Mouse (Mus musculus): ENCODE data around the gene Phactr3. TPM values are rescaled to one million over a fixed set of nuclear protein-coding genes. Genes with fewer than 3 reads are reported as not detected.

Gene Phactr3
- polyA plus RNA-seq, 1 experiment from 2014 or later: 1.8 TPM

DNA sequence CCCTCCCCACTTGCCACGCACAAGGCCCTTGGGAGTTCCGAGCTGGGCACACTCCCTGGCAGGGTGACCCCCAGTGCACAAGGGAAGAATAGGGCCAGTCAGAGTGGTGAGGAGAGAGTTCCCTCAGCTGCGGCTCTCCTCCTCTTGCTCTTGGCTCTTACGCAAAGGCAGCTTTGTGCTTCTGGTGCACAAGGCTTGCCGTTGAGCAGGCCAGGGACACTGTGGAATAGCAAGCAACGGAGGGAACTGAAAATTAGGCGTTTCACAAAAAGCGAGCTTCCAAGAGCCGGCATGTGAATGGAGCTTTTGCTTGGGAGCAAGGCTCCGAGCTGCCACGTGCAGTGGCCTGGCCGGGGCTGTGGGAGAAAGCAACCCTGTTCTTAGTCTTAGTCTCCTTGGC, 40.2 kb downstream of the Phactr3 start:
- H3K9ac ChIP-seq (ENCODE audit: low read depth, low read length): no peak overlapping the region
- no peaks in the 10 kb centered on the region for H3K9me3 ChIP-seq (ENCODE audit: control insufficient read depth, low read length)
- no peak overlapping the region for H3K4me3 ChIP-seq (ENCODE audit: low read depth, low read length)
- no peaks in the 10 kb centered on the region for H3K27me3 ChIP-seq (replicated peaks; ENCODE audit: control insufficient read depth, insufficient read depth, low read length)
- no peaks in the 10 kb centered on the region for H3K36me3 ChIP-seq (ENCODE audit: control insufficient read depth, insufficient read depth, low read length)
- H3K4me1 ChIP-seq (ENCODE audit: control insufficient read depth, insufficient read depth, low read length): no peaks in the 10 kb centered on the region
- ATAC-seq (ENCODE audit: low read depth) (no peak), DNase-seq (ENCODE audit: low spot score) (peak; percentile 36)
- H3K27ac ChIP-seq (replicated peaks; ENCODE audit: low read depth, low read length): no peak overlapping the region
- no peak overlapping the region for H3K4me2 ChIP-seq (ENCODE audit: low read depth, low read length)
- WGBS: 71% methylated on average over 12 of the region's 12 CpGs

DNA sequence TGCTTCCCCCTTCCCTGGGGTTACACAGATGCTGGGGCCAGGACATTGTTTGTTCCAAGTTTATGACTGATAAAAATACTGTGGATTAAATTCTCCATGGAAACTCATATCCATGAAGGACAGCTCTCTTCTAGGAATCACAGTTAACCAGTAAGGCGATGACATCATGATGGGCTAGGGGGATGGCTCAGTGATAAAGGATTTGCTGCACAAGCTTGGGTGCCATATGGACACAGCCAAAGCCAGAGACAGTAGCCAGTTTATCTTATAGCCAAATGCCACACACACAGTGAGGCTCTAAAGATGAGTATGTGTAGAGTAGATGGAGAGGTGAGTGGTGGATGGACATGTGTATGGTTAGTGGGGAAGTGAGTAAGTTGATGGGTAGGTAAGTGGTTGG, 45.2 kb downstream of the Phactr3 start:
- no peak overlapping the region for H3K4me3 ChIP-seq (ENCODE audit: low read depth, low read length)
- no peaks in the 10 kb centered on the region for H3K27me3 ChIP-seq (replicated peaks; ENCODE audit: control insufficient read depth, insufficient read depth, low read length)
- no peaks in the 10 kb centered on the region for H3K36me3 ChIP-seq (ENCODE audit: control insufficient read depth, insufficient read depth, low read length)
- H3K27ac ChIP-seq (replicated peaks; ENCODE audit: low read depth, low read length): no peak overlapping the region
- no peak overlapping the region for H3K4me2 ChIP-seq (ENCODE audit: low read depth, low read length)
- ATAC-seq (ENCODE audit: low read depth): no peak
- no peak for DNase-seq (ENCODE audit: low spot score)
- H3K9ac ChIP-seq (ENCODE audit: low read depth, low read length): no peak overlapping the region
- no peaks in the 10 kb centered on the region for H3K4me1 ChIP-seq (ENCODE audit: control insufficient read depth, insufficient read depth, low read length)
- no peaks in the 10 kb centered on the region for H3K9me3 ChIP-seq (ENCODE audit: control insufficient read depth, low read length)
- WGBS: 90% methylated on average over 1 of the region's 1 CpGs

DNA sequence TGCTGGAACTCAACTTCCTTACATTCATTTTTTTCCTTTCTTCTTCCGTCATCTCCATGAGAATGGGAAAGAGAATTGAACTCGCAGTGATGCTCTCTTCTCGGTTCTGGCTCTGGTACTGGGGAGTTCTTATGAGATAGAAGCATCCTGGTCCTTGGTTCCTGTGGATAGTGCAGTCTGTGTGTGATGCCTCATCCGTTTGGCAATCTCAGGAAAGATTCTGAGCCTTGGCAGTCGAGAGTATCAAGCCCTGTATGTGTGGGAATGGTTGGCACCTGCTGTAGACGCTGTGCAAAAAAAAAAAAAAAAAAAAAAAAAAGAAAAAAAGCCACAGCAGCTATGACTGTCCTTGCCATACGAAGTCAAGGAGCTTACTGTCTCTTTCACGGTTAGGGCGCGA, 47.2 kb downstream of the Phactr3 start:
- WGBS: 73% methylated on average over 10 of the region's 10 CpGs
- H3K9ac ChIP-seq (ENCODE audit: low read depth, low read length): no peak overlapping the region
- H3K4me3 ChIP-seq (ENCODE audit: low read depth, low read length): no peak overlapping the region
- DNase-seq (ENCODE audit: low spot score): no peak
- H3K4me1 ChIP-seq (ENCODE audit: control insufficient read depth, insufficient read depth, low read length): no peaks in the 10 kb centered on the region
- H3K27me3 ChIP-seq (replicated peaks; ENCODE audit: control insufficient read depth, insufficient read depth, low read length): no peaks in the 10 kb centered on the region
- ATAC-seq (ENCODE audit: low read depth): no peak
- no peak overlapping the region for H3K27ac ChIP-seq (replicated peaks; ENCODE audit: low read depth, low read length)
- H3K9me3 ChIP-seq (ENCODE audit: control insufficient read depth, low read length): no peaks in the 10 kb centered on the region
- H3K36me3 ChIP-seq (ENCODE audit: control insufficient read depth, insufficient read depth, low read length): no peaks in the 10 kb centered on the region
- no peak overlapping the region for H3K4me2 ChIP-seq (ENCODE audit: low read depth, low read length)

DNA sequence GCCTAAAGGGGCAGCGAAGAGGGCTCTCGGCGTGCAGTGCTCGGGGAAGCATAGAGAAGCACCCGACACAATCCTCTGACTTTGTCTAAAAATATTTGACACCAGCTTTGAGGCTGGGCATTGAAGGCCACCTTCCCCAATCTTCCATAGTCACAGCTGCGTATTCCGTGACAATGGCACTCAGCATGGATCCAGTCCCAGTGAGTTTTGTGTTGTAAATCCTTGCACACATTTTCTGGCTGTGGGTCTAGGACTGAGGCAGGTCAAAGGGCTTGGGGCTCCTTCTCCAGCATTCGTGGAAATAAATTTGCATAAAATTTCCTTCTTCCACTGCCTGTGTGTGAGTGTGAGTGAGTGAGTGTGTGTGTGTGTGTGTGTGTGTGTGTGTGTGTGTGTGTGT, 51.2 kb downstream of the Phactr3 start:
- no peaks in the 10 kb centered on the region for H3K9me3 ChIP-seq (ENCODE audit: control insufficient read depth, low read length)
- H3K9ac ChIP-seq (ENCODE audit: low read depth, low read length): no peak overlapping the region
- ATAC-seq (ENCODE audit: low read depth) (no peak), DNase-seq (ENCODE audit: low spot score) (no peak)
- H3K4me1 ChIP-seq (ENCODE audit: control insufficient read depth, insufficient read depth, low read length): no peaks in the 10 kb centered on the region
- H3K4me3 ChIP-seq (ENCODE audit: low read depth, low read length): no peak overlapping the region
- no peaks in the 10 kb centered on the region for H3K27me3 ChIP-seq (replicated peaks; ENCODE audit: control insufficient read depth, insufficient read depth, low read length)
- H3K4me2 ChIP-seq (ENCODE audit: low read depth, low read length): no peak overlapping the region
- WGBS: 70% methylated on average over 8 of the region's 8 CpGs
- no peak overlapping the region for H3K27ac ChIP-seq (replicated peaks; ENCODE audit: low read depth, low read length)
- no peaks in the 10 kb centered on the region for H3K36me3 ChIP-seq (ENCODE audit: control insufficient read depth, insufficient read depth, low read length)

DNA sequence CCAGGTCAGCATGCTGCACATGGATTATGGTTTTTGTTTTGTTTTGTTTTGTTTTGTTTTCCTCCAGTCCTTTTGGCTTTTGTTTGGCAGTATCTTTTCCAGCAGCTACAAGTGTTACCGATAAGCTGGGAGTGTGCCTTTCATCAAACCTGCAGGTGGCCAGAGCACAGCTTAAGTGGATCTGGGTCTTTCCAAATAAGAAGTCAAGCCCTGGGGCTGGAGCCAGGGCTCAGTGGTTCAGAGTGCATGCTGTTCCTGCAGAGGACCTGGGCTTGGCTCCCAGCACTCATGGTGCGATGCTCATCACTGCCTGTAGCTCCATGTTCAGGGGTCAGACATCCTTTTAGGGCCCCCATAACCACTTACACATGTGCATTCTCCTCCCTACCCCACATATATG, 55.2 kb downstream of the Phactr3 start:
- Histone ChIP-seq H3K4me2 (ENCODE audit: low read depth, low read length) (no peak overlapping the region), H3K4me3 (ENCODE audit: low read depth, low read length) (no peak overlapping the region), H3K27me3 (replicated peaks; ENCODE audit: control insufficient read depth, insufficient read depth, low read length) (no peaks in the 10 kb centered on the region), H3K9ac (ENCODE audit: low read depth, low read length) (no peak overlapping the region), H3K9me3 (ENCODE audit: control insufficient read depth, low read length) (no peaks in the 10 kb centered on the region), H3K27ac (replicated peaks; ENCODE audit: low read depth, low read length) (no peak overlapping the region), H3K4me1 (ENCODE audit: control insufficient read depth, insufficient read depth, low read length) (no peaks in the 10 kb centered on the region), H3K36me3 (ENCODE audit: control insufficient read depth, insufficient read depth, low read length) (no peaks in the 10 kb centered on the region)
- DNase-seq (ENCODE audit: low spot score): no peak
- WGBS: 43% methylated on average over 2 of the region's 2 CpGs
- ATAC-seq (ENCODE audit: low read depth): no peak

DNA sequence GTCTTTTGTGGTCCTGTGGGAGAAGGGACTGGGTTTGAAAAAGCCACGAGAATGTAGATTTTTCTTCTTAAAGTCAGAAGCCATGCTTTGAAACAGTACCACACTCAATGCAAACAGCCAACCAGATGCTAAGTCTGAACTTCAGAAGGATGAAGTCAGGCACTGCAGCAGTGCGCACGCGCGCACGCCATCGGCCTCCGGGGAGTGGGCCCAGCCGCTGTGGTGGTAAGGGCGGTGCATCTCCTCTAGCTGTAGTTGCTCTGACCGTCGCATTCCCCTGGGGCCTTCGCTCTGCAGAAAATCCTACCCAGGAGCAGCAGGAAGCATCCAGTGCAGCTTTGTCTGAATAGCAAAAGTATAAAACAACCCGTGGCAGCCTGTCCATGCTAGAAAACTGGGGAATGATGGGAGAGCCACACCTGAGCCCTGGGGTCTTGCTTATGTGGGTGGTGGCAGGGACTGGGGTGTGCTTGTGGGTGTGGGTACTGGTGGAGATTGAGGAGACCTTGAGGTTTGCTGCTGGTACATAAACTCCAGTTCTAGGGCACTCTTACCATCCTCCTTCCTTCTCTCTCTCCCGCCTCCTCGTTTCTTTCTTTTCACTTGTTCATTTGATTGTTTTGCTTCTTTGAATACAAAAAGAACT, 56.6 kb downstream of the Phactr3 start:
- peak overlapping the region; percentile 43 for H3K4me2 ChIP-seq (ENCODE audit: low read depth, low read length)
- WGBS: 22% methylated on average over 16 of the region's 16 CpGs
- ATAC-seq (ENCODE audit: low read depth): peak; percentile 91

DNA sequence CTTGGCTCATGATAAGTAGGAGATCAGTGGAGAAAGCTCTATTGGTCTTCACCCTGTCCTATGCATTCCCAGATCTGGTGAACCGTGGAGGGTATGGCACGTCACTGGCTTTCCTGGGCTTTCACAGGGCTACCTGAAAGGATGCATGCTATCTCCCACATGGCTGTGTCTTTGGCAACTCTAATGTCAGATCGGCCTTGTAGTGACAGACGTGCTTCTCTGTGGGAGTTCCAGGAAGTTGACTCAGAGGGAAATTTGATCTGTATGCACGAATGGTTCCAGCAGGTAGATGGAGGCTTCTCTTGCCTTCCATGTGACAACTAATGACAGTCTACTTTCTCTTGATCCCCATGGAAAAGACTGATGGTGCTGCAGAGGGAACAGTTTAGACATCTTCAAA, 65.5 kb downstream of the Phactr3 start:
- Histone ChIP-seq H3K9ac (ENCODE audit: low read depth, low read length) (no peak overlapping the region), H3K36me3 (ENCODE audit: control insufficient read depth, insufficient read depth, low read length) (no peaks in the 10 kb centered on the region), H3K27me3 (replicated peaks; ENCODE audit: control insufficient read depth, insufficient read depth, low read length) (no peaks in the 10 kb centered on the region), H3K4me2 (ENCODE audit: low read depth, low read length) (no peak overlapping the region), H3K4me1 (ENCODE audit: control insufficient read depth, insufficient read depth, low read length) (no peaks in the 10 kb centered on the region), H3K9me3 (ENCODE audit: control insufficient read depth, low read length) (no peaks in the 10 kb centered on the region), H3K27ac (replicated peaks; ENCODE audit: low read depth, low read length) (no peak overlapping the region), H3K4me3 (ENCODE audit: low read depth, low read length) (no peak overlapping the region)
- WGBS: 71% methylated on average over 5 of the region's 5 CpGs
- ATAC-seq (ENCODE audit: low read depth) (no peak), DNase-seq (ENCODE audit: low spot score) (no peak)

More for the DNA sequence above, 56.6 kb downstream of the Phactr3 start:
- no peaks in the 10 kb centered on the region for H3K36me3 ChIP-seq (ENCODE audit: control insufficient read depth, insufficient read depth, low read length)
- peak overlapping the region; percentile 23 for H3K4me3 ChIP-seq (ENCODE audit: low read depth, low read length)
- H3K4me1 ChIP-seq (ENCODE audit: control insufficient read depth, insufficient read depth, low read length): no peaks in the 10 kb centered on the region
- H3K27ac ChIP-seq (replicated peaks; ENCODE audit: low read depth, low read length): 0 out of 2 replicates have a peak overlapping the region, but pooled peaks have one; percentile 25
- H3K9ac ChIP-seq (ENCODE audit: low read depth, low read length): peak overlapping the region; percentile 41; the same call in 1 of the 2 replicates
- H3K27me3 ChIP-seq (replicated peaks; ENCODE audit: control insufficient read depth, insufficient read depth, low read length): no peaks in the 10 kb centered on the region
- H3K9me3 ChIP-seq (ENCODE audit: control insufficient read depth, low read length): no peaks in the 10 kb centered on the region
- DNase-seq (ENCODE audit: low spot score): peak; percentile 82

DNA sequence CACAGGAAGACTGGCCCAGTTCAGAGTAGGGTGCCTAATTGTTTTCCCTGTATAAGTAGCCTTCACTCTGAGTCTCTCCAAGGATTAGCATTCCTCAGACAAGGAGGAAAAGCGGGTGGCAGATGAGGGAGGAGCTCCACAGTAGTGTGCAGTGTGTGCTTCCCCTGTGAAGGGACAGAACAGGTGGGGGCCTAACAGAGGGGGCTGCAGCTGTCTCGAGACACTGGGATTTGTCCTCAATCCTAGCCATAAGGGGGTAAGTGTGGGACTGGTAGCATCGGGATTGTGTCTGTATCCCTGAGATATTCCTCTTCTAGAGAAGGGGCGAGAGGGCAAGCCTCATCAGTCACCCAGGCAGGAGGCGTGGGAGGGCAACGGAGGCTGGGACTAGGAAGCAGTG, 66.1 kb downstream of the Phactr3 start:
- Histone ChIP-seq H3K4me1 (ENCODE audit: control insufficient read depth, insufficient read depth, low read length) (no peaks in the 10 kb centered on the region), H3K9ac (ENCODE audit: low read depth, low read length) (no peak overlapping the region), H3K4me3 (ENCODE audit: low read depth, low read length) (no peak overlapping the region), H3K36me3 (ENCODE audit: control insufficient read depth, insufficient read depth, low read length) (no peaks in the 10 kb centered on the region), H3K27me3 (replicated peaks; ENCODE audit: control insufficient read depth, insufficient read depth, low read length) (no peaks in the 10 kb centered on the region), H3K9me3 (ENCODE audit: control insufficient read depth, low read length) (no peaks in the 10 kb centered on the region), H3K27ac (replicated peaks; ENCODE audit: low read depth, low read length) (no peak overlapping the region), H3K4me2 (ENCODE audit: low read depth, low read length) (no peak overlapping the region)
- peak; percentile 41 for DNase-seq (ENCODE audit: low spot score)
- 51% methylated on average over 6 of the region's 6 CpGs for WGBS
- peak; percentile 67; the same call in 1 of the 2 replicates for ATAC-seq (ENCODE audit: low read depth)

DNA sequence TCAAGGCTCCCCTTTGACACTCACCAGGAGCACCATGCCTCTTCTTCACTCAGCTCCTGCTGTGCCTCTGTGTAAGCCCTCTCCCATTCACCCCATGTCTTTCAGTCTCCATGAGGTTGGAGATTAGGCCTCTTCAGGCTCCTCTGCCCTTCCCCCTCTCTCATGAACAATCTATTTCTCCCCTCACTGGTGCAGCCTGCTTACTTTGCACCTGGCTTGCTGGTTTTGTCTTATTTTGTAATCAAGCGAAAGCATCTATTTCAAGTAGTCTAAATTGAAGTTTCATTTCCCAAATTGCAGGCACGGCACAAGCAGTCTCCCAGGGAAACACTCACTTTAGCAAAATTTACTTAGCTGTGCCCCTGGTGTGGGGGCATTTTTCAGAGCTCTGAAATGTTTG, 70.2 kb downstream of the Phactr3 start:
- no peak for ATAC-seq (ENCODE audit: low read depth)
- Histone ChIP-seq H3K27me3 (replicated peaks; ENCODE audit: control insufficient read depth, insufficient read depth, low read length) (no peaks in the 10 kb centered on the region), H3K4me2 (ENCODE audit: low read depth, low read length) (no peak overlapping the region), H3K9ac (ENCODE audit: low read depth, low read length) (no peak overlapping the region), H3K9me3 (ENCODE audit: control insufficient read depth, low read length) (no peaks in the 10 kb centered on the region), H3K4me1 (ENCODE audit: control insufficient read depth, insufficient read depth, low read length) (no peaks in the 10 kb centered on the region), H3K4me3 (ENCODE audit: low read depth, low read length) (no peak overlapping the region), H3K27ac (replicated peaks; ENCODE audit: low read depth, low read length) (no peak overlapping the region), H3K36me3 (ENCODE audit: control insufficient read depth, insufficient read depth, low read length) (no peaks in the 10 kb centered on the region)
- no peak for DNase-seq (ENCODE audit: low spot score)
- WGBS: 53% methylated on average over 2 of the region's 2 CpGs
